Mouse (Mus musculus) heart, postnatal 0 days (tissue): Measurements from ENCODE around the gene Nop56. TPM values are rescaled to one million over a fixed set of nuclear protein-coding genes. Genes with fewer than 3 reads are reported as not detected.
A peak's percentile ranks its signal among the peaks of the same experiment; 100 is the strongest.

ENCODE experiments used
- ATAC-seq: fragments of 200-750 bp; cut with Nextera tagmentation; 2 replicates; pipeline ENCODE4 v1.8.0; 2017; ENCODE audit warnings: low read depth, moderate number of reproducible peaks, moderate library complexity; ENCODE audit not compliant: insufficient read depth
- DNase-seq: peaks from one replicate; pipeline ENCODE4 v3.0.0-alpha.2; 2016; ENCODE audit warnings: low spot score
- H3K27ac ChIP-seq: fragments of 300-500 bp; sonication (generic); 2 replicates; pipeline ENCODE4 v1.5.1; 2014; ENCODE audit warnings: low read depth, mild to moderate bottlenecking
- H3K27me3 ChIP-seq: fragments of 300-500 bp; sonication (generic); 2 replicates; pipeline ENCODE4 v1.6.1; 2014; ENCODE audit warnings: low read length, mixed read lengths; ENCODE audit not compliant: control insufficient read depth, insufficient read depth
- H3K36me3 ChIP-seq: fragments of 300-500 bp; sonication (generic); replicated peaks from 2 replicates; pipeline ENCODE4 v1.6.1; 2014; ENCODE audit warnings: low read length, mixed read lengths; ENCODE audit not compliant: control insufficient read depth, insufficient read depth
- H3K4me1 ChIP-seq: fragments of 300-500 bp; sonication (generic); 2 replicates; pipeline ENCODE4 v1.6.1; 2014; ENCODE audit warnings: antibody characterized with exemption; ENCODE audit not compliant: control insufficient read depth, insufficient read depth
- H3K4me2 ChIP-seq: fragments of 300-500 bp; sonication (generic); 2 replicates; pipeline ENCODE4 v1.6.1; 2014; ENCODE audit warnings: low read depth, mild to moderate bottlenecking, low read length, moderate library complexity
- H3K4me3 ChIP-seq: fragments of 300-500 bp; sonication (generic); 2 replicates; pipeline ENCODE4 v1.5.1; 2014; ENCODE audit warnings: low read depth, low read length
- H3K9ac ChIP-seq: fragments of 300-500 bp; sonication (generic); replicated peaks from 2 replicates; pipeline ENCODE4 v1.6.1; 2014; ENCODE audit warnings: low read depth, low read length, mixed read lengths
- H3K9me3 ChIP-seq: fragments of 300-500 bp; sonication (generic); replicated peaks from 2 replicates; pipeline ENCODE4 v1.6.1; 2016; ENCODE audit warnings: low read length; ENCODE audit not compliant: control insufficient read depth
- CTCF ChIP-seq: IDR thresholded peaks from 2 replicates; pipeline ENCODE4 v1.5.1; 2016; ENCODE audit warnings: antibody characterized with exemption, control low read depth, low read depth
- EP300 ChIP-seq: IDR thresholded peaks from 2 replicates; pipeline ENCODE4 v1.6.1; 2016; ENCODE audit warnings: antibody characterized with exemption, low read depth
- WGBS: fragments of 180-500 bp; shearing (Covaris S2); extraction: QIAGEN DNeasy Blood & Tissue Kit; methylation state at CpG from one replicate; pipeline ENCODE4 v1.1.7; 2014; 5-methylcytosine and 5-hydroxymethylcytosine counted together
- polyA plus RNA-seq: library from polyadenylated mRNA; unstranded; fragments of >200 nt; fragmentation: Nextera tagmentation; extraction: Ambion mirVana; gene quantifications from 2 replicates; pipeline ENCODE4 v1.2.1, GENCODE M21; 2015
- total RNA-seq: library from RNA; depleted of rRNA; stranded (reverse); fragments of >200 nt; gene quantifications from 2 replicates; pipeline ENCODE4 v1.2.3, GENCODE M21; 2014; ENCODE audit warnings: low replicate concordance

Gene Nop56
- total and polyA plus RNA-seq, 2 experiments from 2014 or later = 50.9 to 57.6 TPM

DNA sequence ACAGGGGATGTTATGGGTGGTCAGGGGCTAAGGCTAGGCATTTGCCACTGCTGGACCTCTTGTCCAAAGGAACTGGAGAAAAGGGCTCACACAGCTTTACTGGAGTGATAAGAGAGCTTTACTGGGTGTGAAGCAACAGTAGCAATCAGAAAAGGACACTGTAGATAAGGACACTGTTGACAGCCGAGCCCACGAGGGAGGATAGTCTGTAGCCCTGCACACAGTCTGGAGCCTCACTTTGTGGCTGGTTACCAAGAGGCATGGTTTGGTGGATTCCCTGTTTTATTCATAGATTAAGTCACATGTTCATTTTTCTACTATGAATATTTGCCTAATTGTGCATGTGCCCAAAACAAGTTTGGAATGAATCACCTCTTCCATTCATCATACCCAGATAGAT lies 11.8 kb upstream of the Nop56 start:
- no peak for ATAC-seq
- Histone ChIP-seq H3K27ac (no peak overlapping the region), H3K4me2 (no peak overlapping the region), H3K36me3 (no peaks in the 10 kb centered on the region), H3K27me3 (no peaks in the 10 kb centered on the region), H3K9me3 (no peaks in the 10 kb centered on the region), H3K4me1 (no peaks in the 10 kb centered on the region), H3K9ac (no peak overlapping the region), H3K4me3 (no peak overlapping the region)
- no peak for DNase-seq
- TF ChIP-seq CTCF = no peak
- TF ChIP-seq EP300 = no peak
- WGBS = 15% methylated on average over 2 of the region's 2 CpGs

DNA sequence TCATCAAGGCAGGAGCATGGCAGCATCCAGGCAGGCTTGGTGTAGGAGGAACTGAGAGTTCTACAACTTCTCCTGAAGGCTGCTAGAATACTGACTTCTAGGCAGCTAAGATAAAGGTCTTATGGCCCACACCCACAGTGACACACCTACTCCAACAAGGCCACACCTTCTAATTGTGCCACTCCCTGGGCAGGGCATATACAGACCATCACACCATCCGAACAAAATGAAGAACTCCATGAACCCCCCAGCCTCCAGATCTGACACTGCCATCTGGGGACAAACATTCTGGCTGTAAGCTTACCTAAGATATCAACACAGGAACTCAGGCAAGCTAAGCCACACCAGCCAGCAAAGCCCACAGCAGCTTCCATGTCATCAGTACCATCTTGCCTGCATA lies 8.7 kb upstream of the Nop56 start:
- Histone ChIP-seq H3K27me3 (no peaks in the 10 kb centered on the region), H3K4me1 (no peaks in the 10 kb centered on the region), H3K36me3 (no peaks in the 10 kb centered on the region), H3K9ac (no peak overlapping the region), H3K4me3 (no peak overlapping the region), H3K4me2 (no peak overlapping the region), H3K27ac (no peak overlapping the region), H3K9me3 (no peaks in the 10 kb centered on the region)
- ATAC-seq = no peak
- TF ChIP-seq EP300 (no peak), CTCF (no peak)
- 95% methylated on average over 1 of the region's 1 CpGs for WGBS
- DNase-seq = no peak

DNA sequence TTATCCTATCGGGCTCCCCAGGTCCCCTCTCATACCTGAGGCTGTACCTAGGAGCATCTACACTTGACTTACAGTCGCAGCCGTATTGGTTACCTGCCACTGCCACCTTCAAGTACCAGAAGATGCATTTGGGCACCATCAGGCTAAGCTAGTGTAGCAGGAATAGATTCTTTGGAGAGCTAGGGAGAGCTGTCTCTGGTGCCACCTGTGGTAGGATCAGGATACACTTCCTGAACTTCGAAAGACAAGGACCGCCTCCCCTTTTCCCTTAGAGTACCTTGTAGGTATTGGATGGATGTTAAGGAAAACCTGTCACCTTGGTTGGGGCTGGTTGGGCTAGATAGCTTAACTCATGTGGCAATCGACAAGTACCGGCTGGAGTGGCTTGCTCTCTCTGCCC lies 6.2 kb upstream of the Nop56 start:
- DNase-seq (no peak), ATAC-seq (no peak)
- no peak overlapping the region for H3K4me3 ChIP-seq
- H3K36me3 ChIP-seq = no peaks in the 10 kb centered on the region
- no peak for TF ChIP-seq EP300
- TF ChIP-seq CTCF = no peak
- no peak overlapping the region for H3K27ac ChIP-seq
- H3K27me3 ChIP-seq = no peaks in the 10 kb centered on the region
- no peaks in the 10 kb centered on the region for H3K9me3 ChIP-seq
- WGBS = 52% methylated on average over 7 of the region's 7 CpGs
- H3K4me2 ChIP-seq = no peak overlapping the region
- H3K4me1 ChIP-seq = peaks cover 1% of the 10 kb centered on the region
- H3K9ac ChIP-seq = no peak overlapping the region

DNA sequence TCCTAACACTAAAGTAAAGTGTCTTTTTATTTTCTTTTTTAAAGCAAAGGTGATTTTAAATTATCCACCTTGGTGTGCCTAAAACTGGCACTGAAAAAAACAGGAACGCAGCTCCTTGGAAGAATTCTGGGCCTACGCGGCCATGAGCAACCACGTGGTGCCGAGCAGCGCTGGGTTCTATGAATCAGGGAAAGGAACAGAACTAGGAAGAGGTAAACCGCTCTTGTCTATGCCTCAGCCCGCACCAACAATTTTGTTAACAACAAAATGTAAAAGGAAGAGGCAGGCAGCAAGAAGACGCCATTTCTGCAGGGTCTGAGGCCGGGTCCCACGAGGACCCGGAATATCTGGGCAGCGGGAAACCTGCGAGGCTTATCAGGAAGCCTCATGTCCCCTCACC lies 498 bp upstream of the Nop56 start:
- H3K4me3 ChIP-seq = peak overlapping the region; percentile 75
- H3K27me3 ChIP-seq = no peaks in the 10 kb centered on the region
- WGBS = 4% methylated on average over 14 of the region's 14 CpGs
- H3K4me1 ChIP-seq = peaks cover 16% of the 10 kb centered on the region
- H3K36me3 ChIP-seq = peaks cover 32% of the 10 kb centered on the region
- H3K27ac ChIP-seq = peak overlapping the region; percentile 78
- ATAC-seq (peak; percentile 3; the same call in 1 of the 2 replicates), DNase-seq (no peak)
- peak overlapping the region; percentile 80 for H3K9ac ChIP-seq
- TF ChIP-seq EP300 (no peak), CTCF (no peak)
- H3K9me3 ChIP-seq = no peaks in the 10 kb centered on the region
- H3K4me2 ChIP-seq = peak overlapping the region; percentile 77

DNA sequence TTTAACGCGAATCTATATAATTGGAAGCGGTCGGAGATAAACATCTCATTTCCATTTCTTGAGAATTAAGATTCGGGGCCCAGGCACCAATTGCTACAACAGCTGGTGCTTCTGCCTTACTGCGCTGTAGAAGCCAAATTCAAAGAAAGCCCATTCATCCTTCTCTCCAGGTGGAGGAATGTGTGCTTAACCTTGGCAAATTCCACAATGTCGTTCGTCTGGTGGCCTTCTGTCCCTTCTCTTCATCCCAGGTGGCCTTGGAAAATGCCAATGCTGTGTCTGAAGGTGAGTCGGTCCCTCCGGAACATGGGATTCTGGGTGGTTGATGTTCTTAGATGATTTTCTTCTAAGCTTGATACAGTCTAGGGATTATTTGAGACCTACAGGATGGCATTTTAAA lies 632 bp downstream of the Nop56 start:
- TF ChIP-seq CTCF (no peak), EP300 (no peak)
- Histone ChIP-seq H3K4me3 (peak overlapping the region; percentile 75), H3K36me3 (peaks cover 40% of the 10 kb centered on the region), H3K27me3 (no peaks in the 10 kb centered on the region), H3K4me2 (peak overlapping the region; percentile 77), H3K4me1 (peaks cover 16% of the 10 kb centered on the region), H3K9me3 (no peaks in the 10 kb centered on the region), H3K27ac (peak overlapping the region; percentile 87; the same call in 1 of the 2 replicates), H3K9ac (peak overlapping the region; percentile 70)
- ATAC-seq (no peak), DNase-seq (no peak)
- WGBS = under 1% methylated on average over 10 of the region's 10 CpGs

DNA sequence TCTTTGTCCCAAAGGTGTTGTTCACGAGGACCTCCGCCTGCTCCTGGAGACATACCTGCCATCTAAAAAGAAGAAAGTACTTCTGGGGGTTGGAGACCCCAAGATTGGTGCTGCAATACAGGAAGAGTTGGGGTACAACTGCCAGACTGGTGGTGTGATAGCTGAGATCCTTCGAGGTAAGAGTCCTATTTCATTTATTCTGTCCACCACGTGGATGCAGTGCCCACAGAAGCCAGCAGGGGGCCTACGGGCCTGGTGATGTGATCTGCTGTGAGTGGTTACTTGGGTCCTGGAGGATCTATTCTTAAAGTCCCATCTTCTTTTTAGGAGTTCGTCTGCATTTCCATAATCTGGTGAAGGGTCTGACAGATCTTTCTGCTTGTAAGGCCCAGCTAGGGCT lies 1.4 kb downstream of the Nop56 start:
- no peak for DNase-seq
- WGBS = 48% methylated on average over 6 of the region's 6 CpGs

More for the DNA sequence above, 1.4 kb downstream of the Nop56 start:
- no peaks in the 10 kb centered on the region for H3K27me3 ChIP-seq
- peaks cover 48% of the 10 kb centered on the region for H3K36me3 ChIP-seq
- no peak overlapping the region for H3K27ac ChIP-seq
- H3K4me2 ChIP-seq = peak overlapping the region; percentile 77
- no peaks in the 10 kb centered on the region for H3K9me3 ChIP-seq
- H3K4me1 ChIP-seq = peaks cover 16% of the 10 kb centered on the region
- H3K4me3 ChIP-seq = peak overlapping the region; percentile 75; the same call in 1 of the 2 replicates
- H3K9ac ChIP-seq = no peak overlapping the region
- no peak for ATAC-seq
- TF ChIP-seq EP300 = no peak
- TF ChIP-seq CTCF = peak; percentile 57
